21 mouse cellular contexts compared by ENCODE assay signal in the genomic region with DNA sequence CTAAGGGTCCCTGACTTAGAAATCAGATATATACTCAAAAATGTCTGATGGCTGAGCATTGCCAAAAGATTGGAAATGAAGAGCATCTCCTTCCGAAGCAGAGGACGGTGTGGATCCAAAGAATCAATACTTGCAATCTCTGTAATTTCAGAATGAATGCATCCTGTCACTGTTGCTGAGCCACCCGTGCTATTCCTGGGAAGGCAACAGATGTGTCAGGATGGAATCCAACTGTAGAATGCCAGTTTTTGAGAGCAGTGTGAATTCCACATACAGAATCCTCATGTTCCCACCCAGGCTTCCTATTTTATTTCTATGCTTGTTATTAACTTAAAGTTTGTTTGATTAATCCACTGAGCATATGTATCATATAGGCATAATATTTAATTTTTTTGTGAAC.
A peak's percentile ranks its signal among the peaks of the same experiment; 100 is the strongest.
DNase-seq lines count a peak whose midpoint lies in the region; ATAC-seq and TF ChIP-seq lines count a peak whose summit lies in the region.
"Had no signal": no experiment of that assay in that cellular context is flagged by ENCODE, and none has a peak within 500 bp of the region (broad histone marks: within the 10 kb centered on the region; RNA-seq: fewer than 3 reads in every experiment).

No protein-coding gene starts in this region.

- H3K4me3 ChIP-seq in layer of hippocampus, adult 2 months, result no peak overlapping the region
- H3K4me3 ChIP-seq in thymus, adult 2 months (ENCODE audit: control insufficient read depth, insufficient read depth, low read length), result no peak overlapping the region
- no peak overlapping the region for H3K4me3 ChIP-seq in heart, embryonic 12.5 days
- H3K4me3 ChIP-seq: heart, embryonic 10.5 days; hindbrain, embryonic 15.5 days; limb, embryonic 13.5 days; myocyte; neural tube, embryonic 15.5 days; stomach, embryonic 15.5 days had no signal

- no peaks in the 10 kb centered on the region for H3K4me1 ChIP-seq in thymus, adult 2 months (replicated peaks; ENCODE audit: control insufficient read depth, insufficient read depth, low read length)
- H3K4me1 ChIP-seq in heart, embryonic 12.5 days (replicated peaks), result no peaks in the 10 kb centered on the region
- H3K4me1 ChIP-seq: heart, embryonic 10.5 days; hindbrain, embryonic 15.5 days; limb, embryonic 13.5 days; neural tube, embryonic 15.5 days; stomach, embryonic 15.5 days had no signal

- H3K36me3 ChIP-seq in thymus, adult 2 months (ENCODE audit: control insufficient read depth, insufficient read depth, low read length), result no peaks in the 10 kb centered on the region
- no peaks in the 10 kb centered on the region for H3K36me3 ChIP-seq in heart, embryonic 12.5 days
- H3K36me3 ChIP-seq: heart, embryonic 10.5 days; hindbrain, embryonic 15.5 days; limb, embryonic 13.5 days; neural tube, embryonic 15.5 days; stomach, embryonic 15.5 days had no signal

- no peaks in the 10 kb centered on the region for H3K27me3 ChIP-seq in thymus, adult 2 months (ENCODE audit: control insufficient read depth, insufficient read depth, low read length)
- H3K27me3 ChIP-seq in heart, embryonic 12.5 days (replicated peaks), result no peaks in the 10 kb centered on the region
- H3K27me3 ChIP-seq: hindbrain, embryonic 15.5 days; limb, embryonic 13.5 days; neural tube, embryonic 15.5 days; stomach, embryonic 15.5 days had no signal

- no peak overlapping the region for H3K9ac ChIP-seq in heart, embryonic 12.5 days
- H3K9ac ChIP-seq: hindbrain, embryonic 15.5 days; limb, embryonic 13.5 days; liver, embryonic 14.5 days; neural tube, embryonic 15.5 days; stomach, embryonic 15.5 days had no signal

- intact Hi-C loops in left cerebral cortex, postnatal 4 days (cut with DNase I), result no loop called here

- ATAC-seq in heart, embryonic 12.5 days (ENCODE audit: insufficient number of reproducible peaks, low FRiP score), result no peak
- ATAC-seq: forebrain, embryonic 16.5 days had no signal

- peak overlapping the region; percentile 56 for H3K27ac ChIP-seq in layer of hippocampus, adult 2 months
- no peak overlapping the region for H3K27ac ChIP-seq in thymus, adult 2 months (ENCODE audit: control insufficient read depth, insufficient read depth, low read length)
- no peak overlapping the region for H3K27ac ChIP-seq in heart, embryonic 12.5 days (ENCODE audit: poor library complexity, severe bottlenecking)
- H3K27ac ChIP-seq: heart, embryonic 10.5 days; hindbrain, embryonic 15.5 days; limb, embryonic 13.5 days; liver, embryonic 14.5 days; neural tube, embryonic 15.5 days; stomach, embryonic 15.5 days had no signal

- TF ChIP-seq POLR2A in thymus, adult 2 months (IDR thresholded peaks at IDR 0.05; ENCODE audit: control insufficient read depth, extremely low read depth, insufficient read depth, low read length, poor library complexity), result no peak

- no peak for TF ChIP-seq CTCF in layer of hippocampus, adult 2 months (conservative IDR thresholded peaks at IDR 0.05)
- TF ChIP-seq CTCF in thymus, adult 2 months (IDR thresholded peaks at IDR 0.05; ENCODE audit: borderline replicate concordance, control insufficient read depth, extremely low read depth, insufficient read depth, low read length, poor library complexity), result no peak

- H3K4me2 ChIP-seq in heart, embryonic 12.5 days, result no peak overlapping the region
- H3K4me2 ChIP-seq: hindbrain, embryonic 15.5 days; limb, embryonic 13.5 days; neural tube, embryonic 15.5 days; stomach, embryonic 15.5 days had no signal

- WGBS in thymus, adult 2 months, result 93% methylated on average over 3 of the region's 3 CpGs
- 74% methylated on average over 3 of the region's 3 CpGs for WGBS in heart, embryonic 12.5 days

- DNase-seq in left cerebral cortex, adult 11 months (ENCODE audit: low spot score), result peak; percentile 10
- no peak for DNase-seq in left cerebral cortex, postnatal 4 days
- DNase-seq in layer of hippocampus, adult 2 months (ENCODE audit: low spot score in 2 of 2), result peak; percentile 55 to 56
- DNase-seq in left cerebral cortex, adult 9 months (ENCODE audit: low spot score in 2 of 2), result peak; percentile 7 to 26
- peak; percentile 4 for DNase-seq in right cerebral cortex, postnatal 4 days
- no peak for DNase-seq in thymus, adult 2 months
- no peak for DNase-seq in cerebellum, adult 18-20 months
- DNase-seq: adrenal gland, postnatal 25 days; gastrocnemius, postnatal 25 days; kidney, adult 18-20 months; kidney, postnatal 36 days; midbrain, embryonic 14.5 days had no signal

- no peaks in the 10 kb centered on the region for H3K9me3 ChIP-seq in heart, embryonic 12.5 days (replicated peaks)
- H3K9me3 ChIP-seq: heart, embryonic 10.5 days; hindbrain, embryonic 15.5 days; limb, embryonic 13.5 days; neural tube, embryonic 15.5 days; stomach, embryonic 15.5 days had no signal

Comparison
In these comparisons a context has a peak if more than half of its experiments do, and no peak if none do; other contexts are left out.
1. DNase-seq: peak in left cerebral cortex, adult 11 months (single experiment), layer of hippocampus, adult 2 months (2 of 2), left cerebral cortex, adult 9 months (2 of 2) and right cerebral cortex, postnatal 4 days (single experiment); none in left cerebral cortex, postnatal 4 days (single experiment), thymus, adult 2 months (single experiment) and cerebellum, adult 18-20 months (0 of 2).